In the genomic region with DNA sequence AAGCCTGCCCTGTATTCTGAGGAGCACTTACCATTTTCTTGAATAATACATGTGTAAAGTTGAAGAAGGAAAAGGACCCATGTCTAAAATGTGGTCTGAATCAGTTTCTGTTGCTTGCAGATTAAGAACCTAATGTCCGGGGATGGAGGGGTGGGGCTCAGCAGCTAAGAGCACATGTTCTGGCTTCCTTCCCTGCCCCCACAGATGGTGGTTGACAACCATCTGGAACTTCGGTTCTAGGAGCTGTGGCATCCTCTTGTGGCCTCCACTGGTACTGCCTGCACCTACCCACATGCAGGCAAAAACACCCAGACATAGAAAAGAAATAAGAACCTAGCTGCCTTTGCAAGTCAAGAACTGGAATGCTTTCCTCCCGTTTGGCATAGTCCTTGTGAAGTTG, we compare ENCODE assay signal across 8 mouse cellular contexts.
DNase-seq lines count a peak whose midpoint lies in the region; ATAC-seq lines count a peak whose summit lies in the region.

No protein-coding gene starts in this region.

- no peak overlapping the region for H3K4me2 ChIP-seq in liver, embryonic 13.5 days

- no peak overlapping the region for H3K27ac ChIP-seq in liver, embryonic 13.5 days

- no peaks in the 10 kb centered on the region for H3K27me3 ChIP-seq in liver, embryonic 13.5 days

- WGBS in liver, embryonic 13.5 days (ENCODE audit: insufficient replicate concordance) = 8% methylated on average over 3 of the region's 3 CpGs

- no peak overlapping the region for H3K4me3 ChIP-seq in liver, embryonic 13.5 days (replicated peaks)

- peak; percentile 43 for DNase-seq in 3134 (ENCODE audit: extremely low read depth, insufficient read length, low spot score)
- DNase-seq in MN1 (ENCODE audit: low spot score) = peak; percentile 80
- peak; percentile 92 for DNase-seq in cerebellum, adult 8-10 months
- DNase-seq in frontal cortex, postnatal 36 days (ENCODE audit: low spot score in 2 of 2) = peak; percentile 78 to 91
- DNase-seq in kidney, postnatal 14 days = peak; percentile 86
- DNase-seq in liver, embryonic 13.5 days = no peak
- peak; percentile 74 for DNase-seq in ovary, postnatal 14 days (ENCODE audit: low spot score)
- DNase-seq in thymus, postnatal 0 days (ENCODE audit: low spot score) = peak; percentile 76

- H3K9me3 ChIP-seq in liver, embryonic 13.5 days (replicated peaks) = no peaks in the 10 kb centered on the region

- peaks cover 21% of the 10 kb centered on the region for H3K4me1 ChIP-seq in liver, embryonic 13.5 days (replicated peaks)

- peak; percentile 63 for ATAC-seq in liver, embryonic 13.5 days (ENCODE audit: low read depth)

- no peak overlapping the region for H3K9ac ChIP-seq in liver, embryonic 13.5 days

- peaks cover 11% of the 10 kb centered on the region for H3K36me3 ChIP-seq in liver, embryonic 13.5 days
